ENCODE assay signal across 29 mouse cellular contexts in the genomic region with DNA sequence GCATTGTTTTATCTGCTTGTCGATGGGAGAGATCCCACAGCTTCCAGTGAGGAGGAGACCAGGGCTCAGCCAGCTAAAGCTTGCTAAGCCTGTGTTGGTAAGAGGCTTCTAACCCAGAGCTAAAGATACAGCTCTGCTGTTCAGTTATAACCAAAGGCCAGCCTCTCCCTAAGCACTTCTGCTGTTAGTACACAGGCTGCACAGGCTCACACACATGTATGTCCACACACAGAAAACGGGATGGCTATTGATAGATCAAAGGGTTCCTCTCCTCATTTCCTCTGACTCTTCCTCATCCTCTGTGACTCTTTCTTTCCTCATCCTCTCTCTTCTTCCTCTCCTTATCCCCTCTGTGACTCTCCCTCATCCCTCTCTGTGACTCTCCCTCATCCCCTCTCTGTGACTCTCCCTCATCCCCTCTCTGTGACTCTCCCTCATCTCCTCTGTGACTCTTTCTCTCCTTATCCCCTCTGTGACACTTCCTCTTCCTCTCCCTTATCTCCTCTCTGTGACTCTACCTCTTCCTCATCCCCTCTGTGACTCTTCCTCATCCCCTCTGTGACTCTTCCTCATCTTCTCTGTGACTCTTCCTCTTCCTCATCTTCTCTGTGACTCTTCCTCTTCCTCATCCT.
DNase-seq lines count a peak whose midpoint lies in the region; ATAC-seq and TF ChIP-seq lines count a peak whose summit lies in the region.
"Had no signal": no experiment of that assay in that cellular context is flagged by ENCODE, and none has a peak within 500 bp of the region (broad histone marks: within the 10 kb centered on the region; RNA-seq: fewer than 3 reads in every experiment).

No protein-coding gene starts in this region.

- WGBS in heart, embryonic 10.5 days: 76% methylated on average over 2 of the region's 2 CpGs
- WGBS in spleen, adult 2 months: 68% methylated on average over 2 of the region's 2 CpGs

- TF ChIP-seq CTCF in spleen, adult 2 months (IDR thresholded peaks at IDR 0.05; ENCODE audit: extremely low read depth, insufficient read depth, insufficient read length, insufficient replicate concordance): no peak

- DNase-seq in heart, adult 11 months: peak; percentile 36
- DNase-seq in heart, embryonic 10.5 days (ENCODE audit: low spot score): no peak
- DNase-seq in spleen, adult 2 months (ENCODE audit: low read depth in 1 of 2, low spot score in 2 of 2): no peak
- no peak for DNase-seq in spleen, postnatal 10 days (ENCODE audit: low spot score in 2 of 2)
- DNase-seq in frontal cortex, adult 2 months (ENCODE audit: extremely low spot score in 1 of 2, low spot score in 1 of 2): no peak
- DNase-seq in lung, adult 18-20 months: no peak
- DNase-seq: adrenal gland, postnatal 10 days; cerebellum, adult 11 months; cerebellum, adult 9-11 months; gastrocnemius, postnatal 25 days; heart, adult 2 months; heart, postnatal 10 days; kidney, adult 2 months; kidney, postnatal 36 days; layer of hippocampus, postnatal 36 days; left cerebral cortex, postnatal 4 days; lung, postnatal 4 days; midbrain, embryonic 14.5 days; right cerebral cortex, adult 18-20 months; spleen, adult 18-20 months had no signal

- H3K36me3 ChIP-seq in heart, embryonic 10.5 days: no peaks in the 10 kb centered on the region
- H3K36me3 ChIP-seq in spleen, adult 2 months (ENCODE audit: control insufficient read depth, insufficient read depth, low read length): peaks cover 4% of the 10 kb centered on the region
- H3K36me3 ChIP-seq: hindbrain, embryonic 15.5 days; neural tube, embryonic 15.5 days had no signal

- H3K9me3 ChIP-seq in heart, embryonic 10.5 days: no peaks in the 10 kb centered on the region
- H3K9me3 ChIP-seq: embryonic facial prominence, embryonic 10.5 days; embryonic facial prominence, embryonic 15.5 days; forebrain, embryonic 13.5 days; heart, embryonic 13.5 days; hindbrain, embryonic 15.5 days; neural tube, embryonic 15.5 days had no signal

- no peak overlapping the region for H3K4me3 ChIP-seq in heart, embryonic 10.5 days
- H3K4me3 ChIP-seq in spleen, adult 2 months (ENCODE audit: extremely low read depth, insufficient read depth, insufficient read length): no peak overlapping the region
- H3K4me3 ChIP-seq: embryonic facial prominence, embryonic 10.5 days; embryonic facial prominence, embryonic 15.5 days; forebrain, embryonic 13.5 days; heart, adult 2 months; heart, embryonic 13.5 days; hindbrain, embryonic 15.5 days; neural tube, embryonic 15.5 days had no signal

- no peak for TF ChIP-seq POLR2A in spleen, adult 2 months (IDR thresholded peaks at IDR 0.05; ENCODE audit: low read depth, low read length)

- ATAC-seq in megakaryocyte, adult 5-6 weeks (ENCODE audit: poor library complexity, severe bottlenecking): peak; percentile 35
- no peak for ATAC-seq in activated CD4-positive, CD25-positive, alpha-beta regulatory T cell, adult 4 months
- ATAC-seq: forebrain, embryonic 13.5 days; lung, postnatal 0 days had no signal

- no peak overlapping the region for H3K27ac ChIP-seq in heart, embryonic 10.5 days
- H3K27ac ChIP-seq in spleen, adult 2 months (ENCODE audit: insufficient read depth, low read length): peak overlapping the region; percentile 51
- H3K27ac ChIP-seq: embryonic facial prominence, embryonic 10.5 days; embryonic facial prominence, embryonic 15.5 days; forebrain, embryonic 13.5 days; heart, adult 2 months; heart, embryonic 13.5 days; hindbrain, embryonic 15.5 days; neural tube, embryonic 15.5 days had no signal

- no peaks in the 10 kb centered on the region for H3K27me3 ChIP-seq in heart, embryonic 10.5 days (ENCODE audit: insufficient read depth, poor library complexity, severe bottlenecking)
- H3K27me3 ChIP-seq in spleen, adult 2 months (ENCODE audit: control insufficient read depth, insufficient read depth, low read length): no peaks in the 10 kb centered on the region
- H3K27me3 ChIP-seq: embryonic facial prominence, embryonic 15.5 days; forebrain, embryonic 13.5 days; heart, embryonic 13.5 days; hindbrain, embryonic 15.5 days; neural tube, embryonic 15.5 days had no signal

- H3K4me1 ChIP-seq in heart, embryonic 10.5 days: no peaks in the 10 kb centered on the region
- H3K4me1 ChIP-seq in spleen, adult 2 months (ENCODE audit: control insufficient read depth, insufficient read depth, insufficient read length): peaks cover 7% of the 10 kb centered on the region; the same call in 1 of the 2 replicates
- H3K4me1 ChIP-seq: embryonic facial prominence, embryonic 15.5 days; heart, embryonic 13.5 days; hindbrain, embryonic 15.5 days had no signal
